Mouse (Mus musculus) lung, embryonic 15.5 days (tissue): ENCODE results near the gene Ccl4. TPM values are rescaled to one million over a fixed set of nuclear protein-coding genes. Genes with fewer than 3 reads are reported as not detected.

Experiments
- ATAC-seq: fragments of 200-750 bp; cut with Nextera tagmentation; 2 replicates; pipeline ENCODE4 v1.8.0; 2017; ENCODE audit warnings: moderate number of reproducible peaks, borderline replicate concordance; ENCODE audit not compliant: low FRiP score, low TSS enrichment; ENCODE audit errors: extremely low read depth
- H3K27ac ChIP-seq: fragments of 300-500 bp; sonication (generic); 2 replicates; pipeline ENCODE4 v1.5.1; 2015; ENCODE audit warnings: moderate library complexity, mild to moderate bottlenecking, inconsistent platforms
- H3K27me3 ChIP-seq: fragments of 300-500 bp; sonication (generic); 2 replicates; pipeline ENCODE4 v1.6.1; 2015; ENCODE audit warnings: inconsistent platforms
- H3K36me3 ChIP-seq: fragments of 300-500 bp; sonication (generic); 2 replicates; pipeline ENCODE4 v1.6.1; 2015; ENCODE audit warnings: inconsistent platforms
- H3K4me1 ChIP-seq: fragments of 300-500 bp; sonication (generic); 2 replicates; pipeline ENCODE4 v1.6.1; 2015; ENCODE audit warnings: inconsistent platforms
- H3K4me2 ChIP-seq: fragments of 300-500 bp; sonication (generic); 2 replicates; pipeline ENCODE4 v1.6.1; 2015; ENCODE audit warnings: inconsistent platforms, mild to moderate bottlenecking, moderate library complexity
- H3K4me3 ChIP-seq: fragments of 300-500 bp; sonication (generic); 2 replicates; pipeline ENCODE4 v1.5.1; 2015; ENCODE audit warnings: mild to moderate bottlenecking, inconsistent platforms
- H3K9ac ChIP-seq: fragments of 300-500 bp; sonication (generic); 2 replicates; pipeline ENCODE4 v1.6.1; 2015; ENCODE audit warnings: inconsistent platforms
- H3K9me3 ChIP-seq: fragments of 300-500 bp; sonication (generic); 2 replicates; pipeline ENCODE4 v1.6.1; 2016; ENCODE audit warnings: inconsistent platforms
- WGBS: fragments of 180-500 bp; shearing (Covaris S2); methylation state at CpG from one replicate; pipeline ENCODE4 v1.1.7; 2015; 5-methylcytosine and 5-hydroxymethylcytosine counted together
- polyA plus RNA-seq: library from polyadenylated mRNA; unstranded; fragments of >200 nt; fragmentation: Nextera tagmentation; extraction: Ambion mirVana; gene quantifications from 2 replicates; pipeline ENCODE4 v1.2.1, GENCODE M21; 2015

Gene Ccl4
- polyA plus RNA-seq, 1 experiment from 2014 or later: 0.56 TPM

DNA sequence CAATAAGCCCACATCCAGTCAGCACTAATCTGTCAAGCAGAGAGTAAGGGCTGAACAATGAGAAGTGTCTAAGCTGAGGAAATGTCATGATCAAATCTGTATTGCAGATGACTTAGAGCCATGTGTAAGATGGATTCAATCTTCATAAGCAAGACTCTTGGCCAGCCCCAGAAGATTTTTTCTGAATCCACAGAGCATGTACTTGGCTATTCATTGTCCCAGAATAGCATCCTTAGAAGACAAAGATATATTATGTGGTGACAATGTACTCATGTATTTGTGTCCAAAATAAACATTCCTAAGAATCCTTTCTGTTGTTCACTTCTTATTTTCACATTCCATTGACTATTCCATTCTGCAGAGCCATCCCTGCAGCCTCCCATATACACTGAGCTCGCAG is 27.5 kb downstream of the Ccl4 start:
- Histone ChIP-seq H3K27me3 (no peaks in the 10 kb centered on the region), H3K9ac (no peak overlapping the region), H3K4me3 (no peak overlapping the region), H3K36me3 (no peaks in the 10 kb centered on the region), H3K27ac (no peak overlapping the region), H3K4me2 (no peak overlapping the region), H3K9me3 (no peaks in the 10 kb centered on the region), H3K4me1 (no peaks in the 10 kb centered on the region)
- 64% methylated on average over 1 of the region's 1 CpGs for WGBS
- ATAC-seq: no peak

- Histone ChIP-seq H3K4me3 (no peak overlapping the region), H3K9ac (no peak overlapping the region), H3K27ac (no peak overlapping the region), H3K4me1 (no peaks in the 10 kb centered on the region), H3K36me3 (no peaks in the 10 kb centered on the region), H3K9me3 (no peaks in the 10 kb centered on the region), H3K27me3 (no peaks in the 10 kb centered on the region), H3K4me2 (no peak overlapping the region)
- ATAC-seq: no peak
- WGBS: 53% methylated on average over 1 of the region's 1 CpGs
Observed at GRCm38 (mm10) chr11:83692008-83692407, 29.6 kb downstream of the Ccl4 start.

DNA sequence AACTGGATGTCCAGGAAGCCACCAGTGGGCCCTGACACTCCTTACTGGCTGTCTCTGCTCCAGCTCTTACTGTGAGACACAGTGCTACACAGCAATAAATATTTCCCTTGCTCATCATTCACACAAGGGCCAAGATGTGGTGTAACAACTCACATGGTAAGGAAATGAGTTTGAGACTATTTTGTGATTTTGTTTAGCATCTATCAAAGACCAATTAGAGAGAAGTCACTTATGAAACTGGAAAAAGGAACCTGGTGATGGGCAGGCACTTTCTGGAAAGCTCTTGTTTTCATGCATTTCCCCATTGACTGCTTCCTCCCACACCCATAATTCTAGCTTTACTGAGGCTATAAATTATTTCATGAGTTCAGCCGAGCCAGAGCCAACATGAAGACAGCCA is 41.3 kb downstream of the Ccl4 start, which contains the start of gene Wfdc17:
Gene Wfdc17, plus strand, starts transcription at position 287 of the 400 bp plus-strand sequence.
- WGBS: 28% methylated on average over 1 of the region's 1 CpGs
- Histone ChIP-seq H3K27me3 (no peaks in the 10 kb centered on the region), H3K4me3 (no peak within 1 kb of the TSS), H3K4me2 (no peak within 1 kb of the TSS), H3K9ac (no peak within 1 kb of the TSS), H3K4me1 (no peaks in the 10 kb centered on the region), H3K27ac (no peak within 1 kb of the TSS), H3K9me3 (no peaks in the 10 kb centered on the region), H3K36me3 (no peaks in the 10 kb centered on the region)
- no peak for ATAC-seq

DNA sequence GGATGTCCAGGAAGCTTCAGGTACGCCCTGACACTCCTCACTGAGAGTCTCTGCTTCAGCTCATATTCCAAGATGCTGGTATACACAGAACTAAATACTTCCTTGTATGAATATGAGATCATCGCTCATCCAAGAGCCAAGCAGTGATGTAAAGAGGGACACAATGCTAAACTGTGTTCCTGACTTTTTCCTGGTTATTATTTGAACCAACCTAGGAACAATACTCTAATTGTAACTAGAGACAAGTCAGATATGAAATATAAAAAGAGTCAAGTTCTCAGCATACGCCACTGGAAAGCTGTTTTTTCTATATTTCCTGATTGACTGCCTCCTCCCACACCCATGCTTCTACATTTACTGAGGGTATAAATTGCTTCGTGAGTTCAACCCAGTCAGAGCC is 46.3 kb downstream of the Ccl4 start, which contains the start of gene Wfdc18:
Gene Wfdc18, plus strand, starts transcription at position 301 of the 400 bp plus-strand sequence.
- no peak within 1 kb of the TSS for H3K4me2 ChIP-seq
- WGBS: 64% methylated on average over 4 of the region's 4 CpGs
- H3K27ac ChIP-seq: no peak within 1 kb of the TSS
- no peaks in the 10 kb centered on the region for H3K27me3 ChIP-seq
- no peak within 1 kb of the TSS for H3K9ac ChIP-seq
- no peaks in the 10 kb centered on the region for H3K4me1 ChIP-seq
- H3K4me3 ChIP-seq: no peak within 1 kb of the TSS
- no peaks in the 10 kb centered on the region for H3K36me3 ChIP-seq
- no peaks in the 10 kb centered on the region for H3K9me3 ChIP-seq
- ATAC-seq: no peak

DNA sequence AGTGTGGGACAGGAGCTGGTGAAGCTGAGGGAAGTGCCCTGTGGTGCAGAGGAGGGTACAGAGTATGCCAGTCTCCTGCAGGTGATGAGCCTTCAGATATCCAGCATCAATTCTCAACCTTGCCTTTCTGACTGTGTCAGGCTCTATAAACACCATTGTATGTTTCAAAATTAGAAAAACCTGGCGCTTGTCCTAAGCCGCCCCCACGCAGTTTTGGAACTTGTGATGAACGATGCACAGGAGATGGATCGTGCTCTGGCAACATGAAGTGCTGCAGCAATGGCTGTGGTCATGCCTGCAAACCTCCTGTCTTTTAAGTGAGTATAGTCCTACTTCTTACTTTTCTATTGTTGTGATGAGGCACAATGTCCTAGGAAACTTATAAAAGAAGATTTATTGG is 47.3 kb downstream of the Ccl4 start:
- no peaks in the 10 kb centered on the region for H3K27me3 ChIP-seq
- H3K36me3 ChIP-seq: no peaks in the 10 kb centered on the region
- H3K4me1 ChIP-seq: no peaks in the 10 kb centered on the region
- no peak for ATAC-seq
- H3K4me2 ChIP-seq: no peak overlapping the region
- H3K27ac ChIP-seq: no peak overlapping the region
- H3K4me3 ChIP-seq: no peak overlapping the region
- no peak overlapping the region for H3K9ac ChIP-seq
- H3K9me3 ChIP-seq: no peaks in the 10 kb centered on the region
- 86% methylated on average over 5 of the region's 5 CpGs for WGBS

GRCm38 (mm10) chr11:83712671-83713070 is 50.3 kb downstream of the Ccl4 start:
- H3K9me3 ChIP-seq: no peaks in the 10 kb centered on the region
- no peak overlapping the region for H3K9ac ChIP-seq
- no peak overlapping the region for H3K4me3 ChIP-seq
- H3K27me3 ChIP-seq: no peaks in the 10 kb centered on the region
- no peak for ATAC-seq
- no peak overlapping the region for H3K4me2 ChIP-seq
- no peaks in the 10 kb centered on the region for H3K36me3 ChIP-seq
- no peaks in the 10 kb centered on the region for H3K4me1 ChIP-seq
- WGBS: 56% methylated on average over 1 of the region's 1 CpGs
- no peak overlapping the region for H3K27ac ChIP-seq

- WGBS: 74% methylated on average over 2 of the region's 2 CpGs
- H3K9me3 ChIP-seq: no peaks in the 10 kb centered on the region
- H3K4me3 ChIP-seq: no peak overlapping the region
- no peaks in the 10 kb centered on the region for H3K36me3 ChIP-seq
- H3K9ac ChIP-seq: no peak overlapping the region
- H3K4me1 ChIP-seq: no peaks in the 10 kb centered on the region
- no peak overlapping the region for H3K4me2 ChIP-seq
- no peaks in the 10 kb centered on the region for H3K27me3 ChIP-seq
- no peak overlapping the region for H3K27ac ChIP-seq
- no peak for ATAC-seq
Observed at GRCm38 (mm10) chr11:83713925-83714324, 51.5 kb downstream of the Ccl4 start.

Other genes starting within 250 kb of the Ccl4 start
- gene Gas2l2, start 233.1 kb upstream of the Ccl4 start, polyA plus RNA-seq: 0.32 and 0.35 TPM in 2 replicates
- 0.18 and 0.29 TPM in 2 replicates for gene 1700020L24Rik, start 224.9 kb upstream of the Ccl4 start, polyA plus RNA-seq
- gene Mmp28, start 199.5 kb upstream of the Ccl4 start, polyA plus RNA-seq: 2.5 and 2.7 TPM in 2 replicates
- 11.0 and 11.3 TPM in 2 replicates for gene Taf15, start 189.5 kb upstream of the Ccl4 start, polyA plus RNA-seq
- gene Heatr9, start 140.4 kb upstream of the Ccl4 start, polyA plus RNA-seq: not detected in 2 replicates
- gene Ccl5, start 132.1 kb upstream of the Ccl4 start, polyA plus RNA-seq: 0.82 TPM in 1 of 2 replicates, not detected in the other
- gene Ccl9, start 83.9 kb upstream of the Ccl4 start, polyA plus RNA-seq: 4.9 and 5.4 TPM in 2 replicates
- gene Ccl6, start 69.5 kb upstream of the Ccl4 start, polyA plus RNA-seq: 8.1 and 9.2 TPM in 2 replicates
- gene Rpl9-ps1, start 17.0 kb upstream of the Ccl4 start, polyA plus RNA-seq: not detected in 2 replicates
- 1.1 and 1.2 TPM in 2 replicates for gene Ccl3, start 13.2 kb upstream of the Ccl4 start, polyA plus RNA-seq
- gene Wfdc17, start 41.4 kb downstream of the Ccl4 start, polyA plus RNA-seq: 1.8 and 2.1 TPM in 2 replicates
- gene Wfdc18, start 46.4 kb downstream of the Ccl4 start, polyA plus RNA-seq: 1.4 and 2.4 TPM in 2 replicates
- 0.87 and 1.7 TPM in 2 replicates for gene Wfdc21, start 84.4 kb downstream of the Ccl4 start, polyA plus RNA-seq
- gene Heatr6, start 91.1 kb downstream of the Ccl4 start, polyA plus RNA-seq: 21.0 and 23.2 TPM in 2 replicates
- gene Hnf1b, start 187.5 kb downstream of the Ccl4 start, polyA plus RNA-seq: 8.3 and 9.5 TPM in 2 replicates